Mouse (Mus musculus) cerebellum, adult 9-11 months (tissue): ENCODE data around the gene Fut1.

ENCODE experiments used
- DNase-seq: peaks from one replicate; pipeline ENCODE4 v3.0.0; 2022

Gene Fut1

DNA sequence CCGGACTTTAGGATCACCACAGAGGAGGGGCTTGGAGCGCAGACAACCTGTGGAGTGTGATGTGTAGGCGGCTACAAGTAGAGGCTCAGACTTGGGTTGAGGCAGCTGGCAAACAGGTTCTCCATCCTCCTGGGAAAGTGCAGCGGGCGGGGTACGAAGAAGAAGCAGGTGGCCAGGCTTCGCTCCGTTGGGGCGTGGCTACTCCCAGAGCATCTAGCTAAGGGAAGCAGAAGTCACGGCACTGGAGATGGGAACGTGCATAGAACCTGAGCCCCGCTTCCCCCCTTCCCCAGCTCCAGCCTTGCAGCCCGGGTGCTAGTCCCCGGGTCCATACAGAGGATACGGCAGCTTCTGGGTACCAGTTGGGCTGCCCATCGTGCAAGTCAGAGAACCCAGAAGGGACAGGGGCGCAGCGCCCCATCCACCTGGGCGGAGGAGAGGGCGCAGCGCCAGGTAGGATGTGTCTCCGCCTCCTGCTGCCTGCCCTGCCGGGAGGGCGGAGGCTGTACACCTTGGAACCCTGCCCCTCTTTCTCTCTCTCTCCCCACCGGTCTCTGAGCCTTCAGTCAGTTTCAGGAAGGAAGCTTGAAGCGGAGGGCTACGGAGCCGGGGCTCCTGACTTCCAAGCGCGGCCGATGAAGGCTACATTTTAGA lies at the start of gene Fut1:
Gene Fut1, plus strand, starts transcription at position 248 of the 654 bp plus-strand sequence.
- no peak for DNase-seq

DNA sequence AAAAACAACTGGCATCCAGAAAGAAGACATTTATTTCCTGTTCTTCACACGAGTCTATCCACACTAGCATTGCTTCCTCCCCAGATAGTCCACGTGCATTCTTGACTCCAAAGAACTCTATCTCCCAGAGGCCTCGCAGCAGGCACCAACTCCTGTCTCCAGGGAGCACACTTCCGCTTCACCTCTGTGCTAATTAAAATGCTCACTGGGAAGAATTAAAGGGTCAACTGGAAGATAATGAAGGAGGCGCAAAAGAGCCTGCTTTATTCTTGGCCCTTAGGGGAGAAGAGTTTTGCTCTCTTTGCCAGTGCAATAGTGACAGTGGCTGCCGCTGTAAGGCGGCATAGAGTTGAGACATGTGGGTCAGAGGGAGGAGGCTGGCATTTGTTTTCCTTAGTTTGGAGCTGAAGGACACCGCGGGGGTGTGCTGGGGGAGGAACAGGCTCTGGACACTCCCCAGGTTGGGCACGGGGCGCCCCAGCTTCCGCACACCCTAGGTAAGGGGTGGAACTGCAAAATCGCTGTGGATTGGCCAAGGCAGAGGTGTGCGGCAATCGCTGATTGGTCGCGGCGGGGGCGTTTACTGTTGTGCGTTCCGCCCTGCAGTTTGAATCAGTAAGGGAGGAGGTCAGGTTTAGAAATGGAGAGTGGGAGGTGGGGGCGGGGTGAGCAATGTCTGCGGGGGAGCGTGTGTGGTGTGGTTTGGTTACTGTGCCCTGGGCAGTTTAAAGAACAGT lies 49.1 kb upstream of the Fut1 start:
- DNase-seq, result peak; percentile 94

DNA sequence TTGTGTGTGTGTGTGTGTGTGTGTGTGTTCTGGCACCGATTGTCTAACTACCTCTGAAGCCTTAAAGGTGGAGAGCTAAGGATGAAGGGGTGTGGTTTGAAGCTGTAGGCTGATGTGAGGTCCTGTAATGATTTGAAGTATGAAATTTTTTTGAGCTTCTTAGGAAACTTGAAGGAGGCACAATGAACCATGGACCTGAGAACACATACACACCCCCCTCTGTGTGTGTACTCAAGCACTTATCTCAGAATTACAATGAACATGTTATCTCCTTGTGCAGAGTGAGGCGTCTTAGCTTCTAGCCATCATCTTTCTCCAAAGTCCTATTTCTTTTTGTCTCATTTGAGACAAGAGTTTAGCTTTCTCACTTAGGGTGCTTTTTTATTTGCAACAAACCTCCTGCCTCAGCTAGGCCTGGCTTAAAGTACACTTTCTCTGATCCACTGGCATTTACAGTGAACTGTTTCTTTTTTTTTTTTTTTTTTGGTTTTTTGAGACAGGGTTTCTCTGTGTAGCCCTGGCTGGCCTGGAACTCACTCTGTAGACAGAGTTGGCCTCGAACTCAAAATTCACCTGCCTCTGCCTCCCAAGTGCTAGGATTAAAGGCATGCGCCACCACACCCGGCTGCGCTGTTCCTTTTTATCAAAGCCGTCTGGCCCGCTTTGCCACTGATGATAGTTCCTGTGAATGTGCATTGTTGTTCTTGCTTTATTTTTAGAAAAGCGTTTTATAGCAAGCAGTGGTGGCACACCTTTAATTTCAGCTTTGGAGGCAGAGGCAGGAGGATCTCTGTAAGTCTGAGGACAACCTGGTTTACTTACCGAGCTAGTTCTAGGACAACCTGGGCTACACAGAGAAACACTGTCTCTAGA lies 48.3 kb upstream of the Fut1 start:
- DNase-seq, result no peak

DNA sequence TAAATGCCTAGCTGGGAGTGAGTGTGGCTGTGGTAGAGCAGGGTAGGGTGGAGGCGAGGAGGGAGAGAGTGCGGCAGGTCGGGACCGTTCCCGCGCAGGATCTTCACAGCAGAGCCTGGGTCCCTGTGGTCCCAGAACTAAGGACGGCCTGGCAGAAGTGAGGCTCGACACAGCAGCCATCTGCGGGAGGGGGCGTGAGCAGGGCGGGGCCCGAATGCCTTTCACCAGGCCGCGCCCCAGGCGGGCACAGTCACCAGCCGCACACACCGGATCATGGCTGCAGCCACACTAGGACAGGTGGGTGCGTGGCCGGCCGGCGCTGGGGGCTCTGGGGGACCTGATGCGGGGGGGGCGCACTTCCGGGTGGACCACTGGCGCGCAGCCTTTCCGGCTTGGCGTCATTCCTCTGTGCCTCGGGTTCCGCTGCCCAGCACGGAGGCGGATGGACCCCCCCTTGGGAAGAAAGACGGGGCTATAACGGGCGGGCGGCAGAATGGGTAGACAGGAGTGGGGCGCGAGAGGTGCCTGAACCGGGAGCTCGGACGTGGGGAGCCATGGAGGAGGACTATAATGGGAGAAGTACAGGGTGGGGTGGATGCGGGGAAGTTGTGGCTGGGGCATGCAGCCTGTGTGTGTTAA lies 46.9 kb upstream of the Fut1 start, which contains the start of gene Bcat2:
Gene Bcat2, plus strand, starts transcription at position 51 of the 639 bp plus-strand sequence.
- DNase-seq, result peak; percentile 82

DNA sequence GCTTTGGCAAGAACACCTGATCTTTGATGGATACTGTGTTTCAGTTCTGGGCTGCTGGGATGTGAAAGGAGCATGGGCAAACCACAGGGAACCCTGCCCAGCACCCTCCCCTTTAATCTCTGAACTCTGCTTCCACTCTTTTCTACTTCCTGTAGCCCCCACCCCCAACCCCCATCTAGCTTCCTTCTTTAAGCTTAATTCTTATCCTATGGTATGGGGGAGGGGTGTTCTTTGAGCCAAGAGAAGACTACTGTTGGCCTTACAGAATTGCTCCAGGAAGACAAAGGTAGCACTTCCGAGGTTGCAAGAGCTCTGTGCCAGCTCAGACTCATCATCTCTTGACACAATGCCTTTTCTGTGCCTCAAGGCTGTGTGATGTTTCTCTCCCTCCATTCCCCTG lies 45.1 kb upstream of the Fut1 start:
- no peak for DNase-seq

DNA sequence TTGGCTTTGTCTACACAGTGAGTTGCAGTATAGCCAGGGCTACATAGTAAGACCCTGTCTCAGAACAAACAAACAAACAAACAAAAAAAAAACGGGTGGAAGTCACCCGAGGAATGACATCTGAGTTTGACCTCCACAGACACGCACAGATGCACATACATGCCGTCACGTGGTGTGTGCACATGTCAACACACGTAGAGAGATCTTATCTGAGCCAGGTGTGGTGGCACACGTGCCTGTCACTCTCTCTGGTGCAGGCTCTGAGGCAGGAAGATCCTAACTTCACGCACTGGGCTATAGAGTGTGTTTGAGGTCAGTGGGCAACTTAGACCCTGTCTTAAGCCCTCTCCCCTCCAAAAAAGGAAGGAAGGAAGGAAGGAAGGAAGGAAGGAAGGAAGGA lies 43.1 kb upstream of the Fut1 start:
- DNase-seq, result no peak

DNA sequence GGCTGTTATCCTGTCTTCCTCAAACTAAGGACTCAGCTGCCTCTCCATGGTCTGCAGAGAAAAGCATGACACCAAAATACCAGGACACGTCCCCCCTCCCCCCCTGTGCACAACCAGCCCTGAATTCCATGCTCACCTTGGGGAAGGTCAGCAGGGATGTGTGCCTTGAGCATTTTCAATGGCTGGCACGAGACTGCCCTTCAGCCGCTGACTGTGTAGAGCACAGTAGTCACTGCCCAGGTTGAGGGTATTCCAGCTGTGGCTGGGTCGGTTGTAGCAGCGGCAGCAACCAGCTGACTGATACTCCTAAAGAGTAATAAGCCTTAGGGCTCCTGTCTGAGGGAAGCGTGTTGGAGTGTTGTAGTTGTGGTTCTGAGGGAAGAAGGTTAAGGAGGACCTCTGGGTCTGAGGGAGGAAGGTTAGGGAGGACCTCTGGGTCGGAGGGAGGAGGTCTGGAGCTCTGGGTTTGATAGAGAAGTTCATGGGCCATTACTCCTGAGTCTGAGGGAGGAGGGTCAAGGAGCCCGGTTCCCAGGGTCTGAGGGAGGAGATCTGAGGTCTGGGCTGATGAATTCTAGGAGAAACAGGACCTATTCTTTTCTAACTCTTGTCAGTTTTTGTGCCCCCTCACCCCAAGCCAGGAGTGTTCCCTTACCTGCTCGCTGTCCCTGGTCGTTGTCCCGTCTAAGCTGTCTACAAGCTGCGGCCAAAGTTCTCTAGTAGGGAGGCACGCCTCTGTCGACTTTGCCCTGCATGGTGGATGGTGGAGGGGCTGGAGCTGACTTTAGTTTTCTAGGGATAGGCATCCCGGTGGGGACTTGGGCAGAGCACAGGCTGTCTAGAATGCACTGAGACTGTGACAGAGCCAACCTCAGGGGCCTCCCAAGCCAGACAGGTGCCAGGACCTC lies 42.4 kb upstream of the Fut1 start:
- DNase-seq, result no peak

DNA sequence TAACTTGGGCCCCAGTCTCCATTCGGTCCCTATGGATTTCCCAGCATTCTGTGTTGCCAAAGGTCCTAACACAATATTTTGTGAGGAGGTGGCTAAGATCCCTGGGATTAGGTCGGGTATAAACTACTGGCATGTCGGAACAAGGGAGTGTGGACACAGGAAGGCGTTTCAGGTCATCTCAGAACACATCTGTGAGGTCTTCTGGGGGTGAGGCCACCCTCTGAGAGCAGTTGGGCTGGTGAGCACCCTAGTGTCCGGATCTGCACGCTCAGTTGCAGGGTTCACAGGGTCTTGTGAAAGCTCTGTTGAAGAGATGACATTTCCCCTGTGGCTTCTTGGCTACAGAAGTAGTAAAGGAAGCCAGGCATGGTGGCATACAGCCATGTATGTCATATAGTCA lies 31.2 kb upstream of the Fut1 start:
- DNase-seq, result no peak

DNA sequence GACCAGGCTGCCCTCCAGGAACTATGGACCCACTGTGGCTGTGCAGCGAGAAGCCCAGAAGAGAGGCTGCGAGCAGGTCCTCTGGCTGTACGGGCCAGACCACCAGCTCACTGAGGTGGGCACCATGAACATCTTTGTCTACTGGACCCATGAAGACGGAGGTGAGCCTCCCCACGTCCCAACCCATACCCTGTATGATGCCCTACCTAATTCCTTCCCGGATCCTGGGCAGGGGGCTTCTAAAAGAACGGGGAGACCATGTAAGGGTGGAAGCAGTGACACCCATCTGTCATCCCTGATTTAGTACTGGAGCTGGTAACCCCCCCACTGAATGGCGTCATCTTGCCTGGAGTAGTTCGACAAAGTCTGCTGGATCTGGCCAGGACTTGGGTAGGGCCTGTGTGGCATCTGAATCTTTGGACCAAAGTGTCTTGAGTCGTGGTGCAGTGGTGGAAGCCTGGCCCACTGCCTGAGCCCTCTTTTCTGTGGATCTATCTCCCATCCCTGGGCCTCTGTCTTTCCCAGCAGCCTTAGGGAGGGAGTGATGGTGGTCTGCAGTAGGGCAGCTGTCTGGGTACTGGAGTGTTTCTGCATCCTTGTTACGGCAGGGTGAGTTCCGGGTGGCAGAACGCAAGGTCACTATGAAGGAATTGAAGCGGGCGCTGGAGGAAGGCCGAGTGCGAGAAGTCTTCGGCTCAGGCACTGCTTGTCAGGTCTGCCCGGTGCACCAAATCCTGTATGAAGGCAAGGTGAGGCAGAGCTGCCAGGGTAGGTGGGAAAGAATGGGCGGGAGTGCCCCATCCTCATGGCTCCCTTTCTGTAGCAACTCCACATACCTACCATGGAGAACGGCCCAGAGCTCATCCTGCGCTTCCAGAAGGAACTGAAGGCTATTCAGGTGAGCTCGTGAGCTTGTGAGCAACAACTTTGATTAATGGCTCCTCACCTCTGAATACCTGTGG lies 29.2 kb upstream of the Fut1 start:
- peak; percentile 57 for DNase-seq

DNA sequence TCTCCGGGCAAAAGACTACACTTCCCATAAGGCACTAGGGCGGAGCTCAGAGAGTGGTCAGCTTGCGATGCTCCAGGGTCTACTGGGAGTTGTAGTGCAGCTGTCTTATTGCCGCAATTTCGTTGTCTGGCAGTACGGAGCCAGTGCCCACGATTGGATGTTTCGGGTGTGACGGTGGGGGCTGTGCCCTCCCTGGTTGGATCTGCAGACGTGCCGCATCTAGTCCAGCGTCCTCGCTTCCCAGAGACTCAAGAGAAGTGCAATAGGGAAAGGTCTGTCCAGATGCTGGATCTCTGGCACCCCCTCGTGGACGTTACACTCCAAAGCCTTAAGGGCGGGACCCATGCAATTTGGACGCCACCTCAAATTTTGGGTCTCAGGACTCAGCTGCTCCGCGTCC lies 27.9 kb upstream of the Fut1 start:
- DNase-seq, result peak; percentile 99

DNA sequence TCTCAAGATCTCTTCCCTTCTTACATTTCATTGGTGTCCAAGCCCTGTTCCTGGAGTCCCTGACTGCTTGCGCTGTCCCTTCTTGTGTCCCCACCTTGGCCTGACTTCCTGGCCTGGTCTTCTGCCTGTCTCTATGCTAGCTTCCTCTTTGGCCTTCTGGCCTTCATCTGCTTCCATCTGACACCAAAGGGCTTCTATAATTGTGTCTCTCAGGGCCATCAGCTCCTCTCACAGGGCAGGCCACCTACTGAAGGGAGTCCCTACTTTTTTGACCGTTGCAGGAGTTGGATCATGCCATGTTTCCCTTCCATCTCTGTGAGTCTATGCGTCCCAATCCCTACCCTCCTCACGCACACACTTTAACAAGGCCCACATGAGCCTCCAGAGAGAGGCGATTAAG lies 27.2 kb upstream of the Fut1 start:
- no peak for DNase-seq

DNA sequence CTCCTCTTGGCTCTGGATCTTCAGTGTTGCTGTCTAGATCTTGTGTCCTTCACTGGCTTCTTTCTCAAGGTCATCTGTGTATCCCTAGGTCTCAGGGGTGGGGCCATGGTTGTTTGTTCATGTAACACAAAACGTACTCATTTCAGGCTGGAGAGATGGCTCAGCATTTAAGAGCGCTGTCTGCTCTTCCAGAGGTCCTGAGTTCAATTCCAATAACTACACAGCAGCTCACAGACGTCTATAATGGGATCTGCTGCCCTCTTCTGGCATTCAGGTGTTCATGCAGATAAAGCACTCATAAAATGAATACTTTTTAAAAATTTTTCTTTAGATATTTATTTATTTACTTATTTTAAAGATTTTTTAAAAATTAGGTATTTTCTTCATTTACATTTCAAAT lies 26.2 kb upstream of the Fut1 start:
- DNase-seq, result no peak

DNA sequence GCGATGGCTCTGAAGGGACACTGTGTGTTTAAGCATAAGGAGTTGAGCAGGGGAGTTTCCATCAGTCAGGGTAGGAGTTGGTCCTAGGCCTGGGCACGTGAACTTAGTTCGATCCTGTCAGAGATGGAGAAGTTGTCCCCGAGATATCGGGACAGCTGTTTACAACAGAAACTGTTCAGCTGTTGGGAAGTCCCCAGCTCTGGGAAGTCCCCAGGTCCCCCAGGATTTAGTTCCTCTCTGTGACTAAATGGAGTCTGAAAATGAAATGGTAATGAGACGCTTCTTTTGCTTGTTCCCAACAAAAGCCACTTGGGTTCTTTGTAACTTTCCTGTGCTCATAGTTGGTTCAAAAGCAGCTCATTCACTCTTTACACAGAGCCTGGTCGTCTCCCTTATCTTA lies 25.2 kb upstream of the Fut1 start:
- DNase-seq, result no peak

DNA sequence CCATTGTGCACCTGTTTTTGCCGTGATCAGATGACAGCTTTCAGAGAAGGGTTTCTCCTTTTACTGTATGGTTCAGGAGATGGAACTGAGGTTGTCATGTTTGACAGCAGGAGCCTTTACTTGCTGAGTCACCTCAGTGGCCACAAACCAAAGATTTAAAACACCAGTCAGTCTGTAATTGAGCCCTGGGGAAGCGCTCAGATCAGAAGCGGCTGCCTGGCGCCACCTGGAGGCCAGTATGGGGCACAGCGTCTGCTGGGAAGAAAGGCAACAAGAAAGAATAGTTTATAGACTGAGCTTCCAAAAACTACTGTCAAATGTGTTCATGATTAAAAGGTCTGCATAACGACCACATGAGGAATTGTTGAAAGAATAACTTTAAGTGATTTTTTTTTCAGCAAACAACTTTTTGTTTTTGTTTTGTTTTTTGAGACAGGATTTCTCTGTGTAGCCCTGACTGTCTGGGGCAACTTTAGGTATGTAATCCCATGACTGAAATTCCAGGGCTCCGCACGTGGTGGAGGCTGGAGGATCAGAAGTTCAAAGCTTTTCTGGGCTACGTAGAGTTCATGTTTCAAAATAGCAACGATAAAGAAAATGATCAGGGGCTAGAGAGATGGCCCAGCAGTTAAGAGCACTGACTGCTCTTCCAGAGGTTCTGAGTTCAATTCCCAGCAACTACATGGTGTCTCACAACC lies 23.8 kb upstream of the Fut1 start:
- peak; percentile 67 for DNase-seq

DNA sequence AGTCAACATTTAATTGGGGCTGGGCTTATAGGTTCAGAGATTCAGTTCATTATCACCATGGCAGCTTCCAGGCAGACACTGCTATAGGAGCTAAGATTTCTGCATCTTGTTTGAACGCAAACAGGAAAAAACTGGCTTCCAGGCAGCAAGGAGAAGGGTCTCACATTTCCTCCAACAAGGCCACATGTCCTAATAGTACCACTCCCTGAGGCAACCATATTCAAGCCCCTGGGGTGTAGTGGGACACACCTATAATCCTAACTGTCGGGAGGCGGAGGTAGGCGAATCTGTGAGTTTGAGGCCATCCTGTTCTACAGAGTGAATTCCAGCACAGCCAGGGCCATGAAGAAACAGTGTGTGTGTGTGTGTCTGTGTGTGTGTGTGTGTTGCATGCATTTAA lies 21.9 kb upstream of the Fut1 start:
- DNase-seq, result no peak

DNA sequence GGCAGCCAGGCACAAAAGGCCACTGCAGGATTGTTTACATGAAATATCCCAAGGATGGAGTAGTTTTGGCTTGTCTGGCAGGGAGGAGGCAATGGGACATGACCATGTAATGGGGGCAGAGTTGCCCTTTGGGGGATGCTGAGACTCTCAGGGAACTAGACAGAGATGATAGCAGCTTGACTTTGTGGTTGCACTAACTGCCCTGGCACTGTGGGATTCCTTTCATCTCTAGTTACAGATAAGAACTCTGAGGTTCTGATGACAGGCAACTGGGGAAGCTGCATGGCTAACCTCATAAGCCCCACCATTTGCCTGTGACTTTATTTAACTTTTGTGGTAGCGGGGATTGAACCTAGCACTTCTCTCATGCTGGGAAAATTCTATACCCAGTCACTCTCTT lies 21.0 kb upstream of the Fut1 start:
- DNase-seq, result no peak

DNA sequence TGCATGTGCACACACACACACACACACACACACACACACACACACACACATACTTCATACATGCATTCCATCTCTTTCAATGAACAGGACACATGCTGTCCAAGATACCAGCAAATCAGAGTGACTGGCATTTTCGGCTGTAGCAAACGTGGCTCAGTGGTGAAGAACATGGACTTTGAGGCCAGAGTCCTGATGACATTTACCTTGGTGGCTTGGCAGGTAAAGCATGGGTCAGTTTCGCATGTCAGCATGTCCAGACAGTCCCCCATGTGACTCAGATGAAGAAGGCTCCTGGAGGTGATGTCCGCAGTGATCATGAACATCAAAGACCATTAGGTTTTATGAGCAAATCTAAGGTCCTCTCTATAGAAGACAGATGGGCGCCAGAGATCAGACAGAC lies 20.1 kb upstream of the Fut1 start:
- no peak for DNase-seq

DNA sequence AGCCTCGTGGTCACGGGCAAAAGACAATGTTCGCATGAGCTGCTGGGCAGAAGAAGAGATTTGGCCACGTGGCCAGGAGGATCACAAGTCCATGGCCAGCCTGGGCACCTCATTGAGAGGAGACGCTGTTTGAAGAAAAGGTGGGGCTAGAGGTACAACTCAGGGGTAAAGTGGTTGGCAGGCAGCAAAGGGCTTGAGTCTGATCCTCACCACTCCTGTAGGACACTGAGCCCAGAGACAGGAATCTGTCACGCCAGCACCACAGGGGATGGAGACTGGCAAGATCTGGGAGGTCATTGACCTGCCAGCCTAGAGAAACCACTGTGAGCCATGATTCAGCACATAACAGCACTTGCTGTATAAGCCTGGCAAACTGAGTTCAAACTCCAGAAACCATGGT lies 19.6 kb upstream of the Fut1 start:
- no peak for DNase-seq

DNA sequence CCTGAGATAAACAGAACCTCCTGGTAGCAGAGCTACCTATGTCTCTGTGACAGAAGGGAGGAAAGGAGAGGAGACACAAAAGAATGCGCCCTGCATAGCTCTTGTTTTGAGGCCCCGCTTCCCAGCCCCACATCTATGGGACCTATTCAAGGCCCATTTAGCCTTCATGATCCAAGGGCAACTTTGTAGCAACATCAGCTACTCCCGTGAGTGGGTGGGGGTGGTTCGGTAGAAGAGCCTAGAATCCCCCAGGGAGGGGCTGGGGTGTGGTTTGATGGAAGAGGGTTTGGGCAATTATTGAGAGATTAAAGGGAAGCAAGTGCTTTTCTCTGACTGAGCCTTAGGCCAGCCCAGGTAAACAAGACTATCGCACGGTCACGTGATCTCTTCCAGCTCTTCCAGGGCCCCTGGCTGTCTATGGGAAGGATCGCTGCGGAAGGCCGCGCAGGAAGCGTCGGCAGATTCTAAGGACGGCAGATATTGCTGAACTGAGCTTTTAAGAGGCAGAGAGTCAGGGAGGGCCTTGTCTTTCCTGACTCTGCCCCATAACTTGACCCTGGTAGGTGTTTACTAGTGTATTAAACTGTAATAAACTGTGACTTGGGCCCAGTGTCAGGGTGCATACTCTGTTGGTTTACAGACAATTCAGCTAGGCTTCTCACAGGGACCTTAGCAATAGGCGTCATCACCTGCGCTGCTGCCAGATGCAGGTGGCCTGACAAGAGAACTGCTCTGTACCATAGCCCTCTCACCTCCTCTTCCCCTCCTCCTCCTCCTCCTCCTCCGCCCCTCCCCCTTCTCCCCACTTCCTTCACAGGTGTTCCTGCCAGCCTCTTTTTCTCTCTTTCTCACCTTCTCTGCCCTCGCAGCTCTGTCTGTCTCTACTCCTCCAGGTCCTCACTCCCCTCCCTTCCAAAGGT lies 17.9 kb upstream of the Fut1 start:
- DNase-seq, result no peak
